Mouse (Mus musculus): ENCODE measurements around the gene Fap.

Fap gene

GRCm38 (mm10) chr2:62573753-62574159 is at the start of gene Fap:
Fap (minus strand) TSS chr2:62574075.
- in situ Hi-C loops (cut with MboI, MseI): loop anchor here (25.0 kb wide), 1 partner anchor 539 kb away; no protein-coding TSS in a partner anchor

GRCm38 (mm10) chr2:62623024-62623441 is 49.2 kb upstream of the Fap start:
- in situ Hi-C loops (cut with MboI, MseI): no loop called here

GRCm38 (mm10) chr2:62619679-62620078 is 45.8 kb upstream of the Fap start:
- in situ Hi-C loops (cut with MboI, MseI): no loop called here

GRCm38 (mm10) chr2:62618934-62619341 is 45.1 kb upstream of the Fap start:
- in situ Hi-C loops (cut with MboI, MseI): no loop called here

- in situ Hi-C loops (cut with MboI, MseI): no loop called here
Observed at GRCm38 (mm10) chr2:62613133-62613532, 39.3 kb upstream of the Fap start.

GRCm38 (mm10) chr2:62606205-62606604 is 32.3 kb upstream of the Fap start:
- in situ Hi-C loops (cut with MboI, MseI): no loop called here

GRCm38 (mm10) chr2:62603530-62603929 is 29.7 kb upstream of the Fap start:
- in situ Hi-C loops (cut with MboI, MseI): no loop called here

- in situ Hi-C loops (cut with MboI, MseI): no loop called here
Observed at GRCm38 (mm10) chr2:62596586-62596985, 22.7 kb upstream of the Fap start.

GRCm38 (mm10) chr2:62594491-62594890 is 20.6 kb upstream of the Fap start:
- in situ Hi-C loops (cut with MboI, MseI): no loop called here

GRCm38 (mm10) chr2:62591555-62591954 is 17.7 kb upstream of the Fap start:
- in situ Hi-C loops (cut with MboI, MseI): no loop called here

GRCm38 (mm10) chr2:62589333-62589732 is 15.5 kb upstream of the Fap start:
- in situ Hi-C loops (cut with MboI, MseI): no loop called here

- in situ Hi-C loops (cut with MboI, MseI): no loop called here
Observed at GRCm38 (mm10) chr2:62585769-62586168, 11.9 kb upstream of the Fap start.

GRCm38 (mm10) chr2:62574962-62575361 is 1.1 kb upstream of the Fap start:
- in situ Hi-C loops (cut with MboI, MseI): loop anchor here (25.0 kb wide), 1 partner anchor 537 kb away; no protein-coding TSS in a partner anchor

- in situ Hi-C loops (cut with MboI, MseI): loop anchor here (25.0 kb wide), 1 partner anchor 538 kb away; no protein-coding TSS in a partner anchor
Observed at GRCm38 (mm10) chr2:62574250-62574649, 375 bp upstream of the Fap start.

- in situ Hi-C loops (cut with MboI, MseI): loop anchor here (25.0 kb wide), 1 partner anchor 539 kb away; no protein-coding TSS in a partner anchor
Observed at GRCm38 (mm10) chr2:62573099-62573752, 649 bp downstream of the Fap start.

- in situ Hi-C loops (cut with MboI, MseI): loop anchor here (25.0 kb wide), 1 partner anchor 548 kb away; no protein-coding TSS in a partner anchor
Observed at GRCm38 (mm10) chr2:62564687-62565086, 9.2 kb downstream of the Fap start.

GRCm38 (mm10) chr2:62562661-62563485 is 11.0 kb downstream of the Fap start:
- in situ Hi-C loops (cut with MboI, MseI): loop anchor here (25.0 kb wide), 1 partner anchor 549 kb away; no protein-coding TSS in a partner anchor

- in situ Hi-C loops (cut with MboI, MseI): loop anchor here (25.0 kb wide), 1 partner anchor 555 kb away; no protein-coding TSS in a partner anchor
Observed at GRCm38 (mm10) chr2:62557417-62557816, 16.5 kb downstream of the Fap start.

- in situ Hi-C loops (cut with MboI, MseI): loop anchor here (25.0 kb wide), 1 partner anchor 556 kb away; no protein-coding TSS in a partner anchor
Observed at GRCm38 (mm10) chr2:62556349-62556748, 17.5 kb downstream of the Fap start.

GRCm38 (mm10) chr2:62549659-62550058 is 24.2 kb downstream of the Fap start:
- in situ Hi-C loops (cut with MboI, MseI): loop anchor here (25.0 kb wide), 1 partner anchor 563 kb away; no protein-coding TSS in a partner anchor

GRCm38 (mm10) chr2:62549131-62549530 is 24.7 kb downstream of the Fap start:
- in situ Hi-C loops (cut with MboI, MseI): no loop called here

- in situ Hi-C loops (cut with MboI, MseI): no loop called here
Observed at GRCm38 (mm10) chr2:62548104-62548503, 25.8 kb downstream of the Fap start.
